Comparison of ENCODE assay signal across 21 mouse cellular contexts in genomic region chr10:108403366-108403865, GRCm38 (mm10).
DNase-seq lines count a peak whose midpoint lies in the region; ATAC-seq and TF ChIP-seq lines count a peak whose summit lies in the region.
"Had no signal": no experiment of that assay in that cellular context is flagged by ENCODE, and none has a peak within 500 bp of the region (broad histone marks: within the 10 kb centered on the region; RNA-seq: fewer than 3 reads in every experiment).

No protein-coding gene starts in this region.

- WGBS in kidney, adult 2 months: 89% methylated on average over 4 of the region's 4 CpGs
- 84% methylated on average over 4 of the region's 4 CpGs for WGBS in liver, postnatal 0 days (ENCODE audit: insufficient replicate concordance)
- 91% methylated on average over 4 of the region's 4 CpGs for WGBS in liver, embryonic 11.5 days
- WGBS in small intestine, adult 2 months: 84% methylated on average over 4 of the region's 4 CpGs

- TF ChIP-seq CTCF in kidney, adult 2 months (conservative IDR thresholded peaks at IDR 0.05; ENCODE audit: insufficient read depth, insufficient read length, low read depth, low read length): no peak
- TF ChIP-seq CTCF in liver, postnatal 0 days (IDR thresholded peaks at IDR 0.05; ENCODE audit: low read depth): no peak
- TF ChIP-seq CTCF in small intestine, adult 2 months (IDR thresholded peaks at IDR 0.05; ENCODE audit: extremely low read depth, insufficient read length, insufficient replicate concordance, low read depth, low read length): no peak

- DNase-seq in kidney, adult 2 months: no peak
- no peak for DNase-seq in kidney, adult 11 months
- no peak for DNase-seq in liver, postnatal 0 days
- DNase-seq in liver, embryonic 11.5 days (ENCODE audit: low spot score): no peak
- DNase-seq in ES-CJ7 (ENCODE audit: low read depth, low spot score): peak; percentile 51
- no peak for DNase-seq in gastrocnemius, postnatal 25 days
- DNase-seq: adrenal gland, postnatal 14 days; cerebellum, adult 8-10 months; cerebellum, postnatal 36 days; embryo, embryonic 11 days; gastrocnemius, postnatal 36 days; kidney, postnatal 14 days; lung, adult 2 months; right cerebral cortex, postnatal 25 days; thymus, postnatal 25 days had no signal

- TF ChIP-seq POLR2A in kidney, adult 2 months (IDR thresholded peaks at IDR 0.05; ENCODE audit: low read depth, low read length): no peak
- TF ChIP-seq POLR2A in small intestine, adult 2 months (IDR thresholded peaks at IDR 0.05; ENCODE audit: low read depth, low read length): no peak

- TF ChIP-seq EP300 in liver, postnatal 0 days (IDR thresholded peaks at IDR 0.05; ENCODE audit: low read depth): no peak

- no peak overlapping the region for H3K9ac ChIP-seq in liver, postnatal 0 days (replicated peaks)
- no peak overlapping the region for H3K9ac ChIP-seq in liver, embryonic 11.5 days (ENCODE audit: low read depth, low read length)
- H3K9ac ChIP-seq: embryonic facial prominence, embryonic 13.5 days; forebrain, embryonic 12.5 days; hindbrain, embryonic 15.5 days; midbrain, embryonic 12.5 days had no signal

- H3K27me3 ChIP-seq in kidney, adult 2 months (replicated peaks; ENCODE audit: control insufficient read depth, insufficient read depth, low read length): no peaks in the 10 kb centered on the region
- H3K27me3 ChIP-seq in liver, postnatal 0 days (ENCODE audit: insufficient read depth, low read length): no peaks in the 10 kb centered on the region
- no peaks in the 10 kb centered on the region for H3K27me3 ChIP-seq in liver, embryonic 11.5 days (replicated peaks; ENCODE audit: control insufficient read depth, insufficient read depth, low read length)
- no peaks in the 10 kb centered on the region for H3K27me3 ChIP-seq in small intestine, adult 2 months (ENCODE audit: control insufficient read depth, insufficient read depth, low read length)
- H3K27me3 ChIP-seq: embryonic facial prominence, embryonic 13.5 days; forebrain, embryonic 12.5 days; hindbrain, embryonic 15.5 days; midbrain, embryonic 12.5 days had no signal

- peak overlapping the region; percentile 86 for H3K27ac ChIP-seq in kidney, adult 2 months (ENCODE audit: insufficient read depth, low read depth, low read length)
- peak overlapping the region; percentile 74; the same call in 1 of the 2 replicates for H3K27ac ChIP-seq in liver, postnatal 0 days (ENCODE audit: low read depth)
- H3K27ac ChIP-seq in liver, embryonic 11.5 days (ENCODE audit: low read depth, low read length): no peak overlapping the region
- H3K27ac ChIP-seq in small intestine, adult 2 months (ENCODE audit: insufficient read depth, low read depth, low read length): peak overlapping the region; percentile 83
- H3K27ac ChIP-seq: embryonic facial prominence, embryonic 13.5 days; forebrain, embryonic 12.5 days; hindbrain, embryonic 15.5 days; midbrain, embryonic 12.5 days had no signal

- no peaks in the 10 kb centered on the region for H3K36me3 ChIP-seq in kidney, adult 2 months (ENCODE audit: control insufficient read depth, insufficient read depth, low read length)
- H3K36me3 ChIP-seq in liver, postnatal 0 days (replicated peaks; ENCODE audit: insufficient read depth, low read length): no peaks in the 10 kb centered on the region
- H3K36me3 ChIP-seq in liver, embryonic 11.5 days (ENCODE audit: control insufficient read depth, insufficient read depth, low read length): no peaks in the 10 kb centered on the region
- no peaks in the 10 kb centered on the region for H3K36me3 ChIP-seq in small intestine, adult 2 months (ENCODE audit: control insufficient read depth, insufficient read depth, low read length)
- H3K36me3 ChIP-seq: embryonic facial prominence, embryonic 13.5 days; forebrain, embryonic 12.5 days; hindbrain, embryonic 15.5 days; midbrain, embryonic 12.5 days had no signal

- ATAC-seq in liver, postnatal 0 days: no peak
- no peak for ATAC-seq in liver, embryonic 11.5 days (replicated peaks; ENCODE audit: low FRiP score)

- peaks cover 32% of the 10 kb centered on the region for H3K4me1 ChIP-seq in kidney, adult 2 months (ENCODE audit: control insufficient read depth, insufficient read depth, low read length)
- H3K4me1 ChIP-seq in liver, postnatal 0 days (ENCODE audit: insufficient read depth): peaks cover 2% of the 10 kb centered on the region; the same call in 1 of the 2 replicates
- no peaks in the 10 kb centered on the region for H3K4me1 ChIP-seq in liver, embryonic 11.5 days (replicated peaks; ENCODE audit: control insufficient read depth, insufficient read depth, low read length)
- peaks cover 23% of the 10 kb centered on the region for H3K4me1 ChIP-seq in small intestine, adult 2 months (ENCODE audit: control insufficient read depth, insufficient read depth, insufficient read length, low read length)
- H3K4me1 ChIP-seq: forebrain, embryonic 12.5 days; hindbrain, embryonic 15.5 days; midbrain, embryonic 12.5 days had no signal

- no peak overlapping the region for H3K4me2 ChIP-seq in liver, postnatal 0 days (ENCODE audit: low read depth, low read length)
- H3K4me2 ChIP-seq in liver, embryonic 11.5 days: no peak overlapping the region
- H3K4me2 ChIP-seq: embryonic facial prominence, embryonic 13.5 days; forebrain, embryonic 12.5 days; hindbrain, embryonic 15.5 days; midbrain, embryonic 12.5 days had no signal

- no peak overlapping the region for H3K4me3 ChIP-seq in kidney, adult 2 months (ENCODE audit: insufficient read depth, low read depth, low read length)
- no peak overlapping the region for H3K4me3 ChIP-seq in liver, postnatal 0 days (ENCODE audit: low read depth, low read length)
- no peak overlapping the region for H3K4me3 ChIP-seq in liver, embryonic 11.5 days (ENCODE audit: low read depth, low read length)
- H3K4me3 ChIP-seq in small intestine, adult 2 months (ENCODE audit: low read depth, low read length): no peak overlapping the region
- H3K4me3 ChIP-seq: embryonic facial prominence, embryonic 13.5 days; erythroblast, embryonic 14.5 days; forebrain, embryonic 12.5 days; hindbrain, embryonic 15.5 days; midbrain, embryonic 12.5 days had no signal

- H3K9me3 ChIP-seq in liver, postnatal 0 days (ENCODE audit: low read length): no peaks in the 10 kb centered on the region
- no peaks in the 10 kb centered on the region for H3K9me3 ChIP-seq in liver, embryonic 11.5 days (ENCODE audit: control insufficient read depth, low read length)
- H3K9me3 ChIP-seq: embryonic facial prominence, embryonic 13.5 days; forebrain, embryonic 12.5 days; hindbrain, embryonic 15.5 days; midbrain, embryonic 12.5 days had no signal
